Mouse (Mus musculus): ENCODE data around the gene Zcchc2.

Gene Zcchc2

GRCm38 (mm10) chr1:105988903-105989639, 1.1 kb upstream of the Zcchc2 start:
- DNase-seq (ENCODE audit: low read depth, low spot score): peak; percentile 46

- DNase-seq (ENCODE audit: low read depth, low spot score): peak; percentile 48
Measured at GRCm38 (mm10) chr1:105989640-105989984, 594 bp upstream of the Zcchc2 start.

- peak; percentile 66 for DNase-seq (ENCODE audit: low read depth, low spot score)
Measured at GRCm38 (mm10) chr1:105990911-105991761, 930 bp downstream of the Zcchc2 start.

GRCm38 (mm10) chr1:105991931-105992837, 2.0 kb downstream of the Zcchc2 start:
- DNase-seq (ENCODE audit: low read depth, low spot score): peak; percentile 43

- DNase-seq (ENCODE audit: low read depth, low spot score): peak; percentile 81
Measured at GRCm38 (mm10) chr1:105993196-105993595, 3.0 kb downstream of the Zcchc2 start.

- DNase-seq (ENCODE audit: low read depth, low spot score): peak; percentile 86
Measured at GRCm38 (mm10) chr1:105993601-105994209, 3.5 kb downstream of the Zcchc2 start.

- peak; percentile 21 for DNase-seq (ENCODE audit: low read depth, low spot score)
Measured at GRCm38 (mm10) chr1:105995966-105996365, 5.8 kb downstream of the Zcchc2 start.

- DNase-seq (ENCODE audit: low read depth, low spot score): peak; percentile 52
Measured at GRCm38 (mm10) chr1:105997282-105997681, 7.1 kb downstream of the Zcchc2 start.

- DNase-seq (ENCODE audit: low read depth, low spot score): no peak
Measured at GRCm38 (mm10) chr1:105999802-106000201, 9.6 kb downstream of the Zcchc2 start.

- DNase-seq (ENCODE audit: low read depth, low spot score): no peak
Measured at GRCm38 (mm10) chr1:106007581-106007980, 17.4 kb downstream of the Zcchc2 start.

GRCm38 (mm10) chr1:106011097-106011496, 20.9 kb downstream of the Zcchc2 start:
- DNase-seq (ENCODE audit: low read depth, low spot score): no peak

- DNase-seq (ENCODE audit: low read depth, low spot score): no peak
Measured at GRCm38 (mm10) chr1:106013759-106014158, 23.6 kb downstream of the Zcchc2 start.

- DNase-seq (ENCODE audit: low read depth, low spot score): no peak
Measured at GRCm38 (mm10) chr1:106016262-106016661, 26.1 kb downstream of the Zcchc2 start.

- DNase-seq (ENCODE audit: low read depth, low spot score): no peak
Measured at GRCm38 (mm10) chr1:106019854-106020253, 29.6 kb downstream of the Zcchc2 start.

GRCm38 (mm10) chr1:106022998-106023397, 32.8 kb downstream of the Zcchc2 start:
- DNase-seq (ENCODE audit: low read depth, low spot score): no peak

- no peak for DNase-seq (ENCODE audit: low read depth, low spot score)
Measured at GRCm38 (mm10) chr1:106024254-106024653, 34.0 kb downstream of the Zcchc2 start.

GRCm38 (mm10) chr1:106024778-106025177, 34.6 kb downstream of the Zcchc2 start:
- DNase-seq (ENCODE audit: low read depth, low spot score): no peak

- no peak for DNase-seq (ENCODE audit: low read depth, low spot score)
Measured at GRCm38 (mm10) chr1:106029769-106030168, 39.6 kb downstream of the Zcchc2 start.

- DNase-seq (ENCODE audit: low read depth, low spot score): no peak
Measured at GRCm38 (mm10) chr1:106030331-106030730, 40.1 kb downstream of the Zcchc2 start.

- peak; percentile 15 for DNase-seq (ENCODE audit: low read depth, low spot score)
Measured at GRCm38 (mm10) chr1:106030886-106031285, 40.7 kb downstream of the Zcchc2 start.

- no peak for DNase-seq (ENCODE audit: low read depth, low spot score)
Measured at GRCm38 (mm10) chr1:106031908-106032307, 41.7 kb downstream of the Zcchc2 start.
